Mouse (Mus musculus) left cerebral cortex, postnatal 25 days (tissue): Measurements from ENCODE around the gene Rrbp1. TPM values are rescaled to one million over a fixed set of nuclear protein-coding genes. Genes with fewer than 3 reads are reported as not detected.

Experiments used
- DNase-seq, 2 experiments: peaks; one replicate each; pipeline ENCODE4 v3.0.0; 2022; ENCODE audit warnings: low spot score in 2 of 2, mixed read lengths in 1 of 2
- intact Hi-C: fragments of 180-260 bp; cut with DNase I; formaldehyde crosslinking; loops from one replicate; pipeline ENCODE4 v1.15.1; 2025
- total RNA-seq, 2 experiments: library from RNA; stranded (reverse); gene quantifications; 2 replicates each; pipeline ENCODE4 v1.2.3; 2021

The Rrbp1 gene
- total RNA-seq, result 10 to 100 TPM; 54.3 to 74.0 TPM

GRCm38 (mm10) chr2:144011080-144011551 lies at the start of gene Rrbp1:
Gene Rrbp1, minus strand, starts transcription at chr2:144011263.
- intact Hi-C loops, result loop anchor here (2.0 to 10.0 kb wide), 3 partner anchors 154 to 260 kb away; partner anchors contain the start of genes Mgme1 and Snx5

DNA sequence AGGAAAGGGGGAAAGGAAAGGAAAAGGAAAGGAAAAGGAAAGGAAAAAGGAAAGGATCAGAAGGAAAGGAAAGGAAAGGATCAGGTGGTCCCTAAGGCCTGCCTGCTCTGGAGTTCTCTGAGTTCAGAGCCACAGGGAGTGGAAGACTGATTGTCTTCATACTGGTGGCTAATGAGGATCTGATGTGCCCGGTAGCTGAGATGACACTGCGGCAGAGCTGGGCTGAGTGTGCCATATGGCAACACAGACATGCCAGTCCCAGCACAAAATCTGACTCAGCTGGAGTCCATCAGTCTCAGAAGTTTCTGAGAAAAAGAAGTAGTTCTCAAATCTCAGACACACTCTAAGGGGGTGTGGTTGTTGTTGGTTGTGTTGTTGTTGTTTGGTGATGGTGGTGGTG lies 46.7 kb upstream of the Rrbp1 start:
- intact Hi-C loops, result no loop called here
- no peak for DNase-seq

More at GRCm38 (mm10) chr2:144011080-144011551, at the start of gene Rrbp1:
- DNase-seq, result peak; percentile 98 to 100

DNA sequence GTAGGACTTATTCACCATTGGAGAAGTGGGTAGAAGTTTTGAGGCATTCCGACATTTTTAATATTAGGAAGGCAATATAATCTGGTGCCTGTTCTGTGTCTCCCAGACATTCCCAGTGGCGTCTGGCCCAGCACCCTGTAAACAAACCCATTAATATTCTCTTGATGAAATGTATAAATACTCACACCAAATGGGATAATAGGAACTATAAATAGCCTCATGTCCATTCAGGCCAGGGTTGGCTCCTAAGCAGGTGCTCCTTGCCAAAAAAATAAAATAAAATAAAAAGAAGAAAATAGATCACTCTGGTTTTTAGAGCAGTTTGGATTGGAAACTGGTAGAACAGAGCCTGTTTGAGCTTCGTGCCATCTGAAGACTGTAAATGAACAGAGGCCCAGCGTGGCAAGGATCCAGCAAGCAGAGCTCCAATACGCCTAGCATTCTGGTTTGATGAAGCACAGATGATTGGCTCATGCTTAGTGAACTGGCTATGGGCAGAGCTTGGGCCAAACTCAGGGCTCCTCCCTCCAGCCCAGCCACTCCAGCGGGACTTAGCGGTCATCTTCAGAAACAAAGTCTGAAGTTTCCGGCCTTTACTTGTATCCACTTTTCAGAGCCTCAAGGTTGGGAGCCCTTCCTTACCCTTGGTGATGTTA lies 41.5 kb upstream of the Rrbp1 start:
- intact Hi-C loops, result no loop called here

DNA sequence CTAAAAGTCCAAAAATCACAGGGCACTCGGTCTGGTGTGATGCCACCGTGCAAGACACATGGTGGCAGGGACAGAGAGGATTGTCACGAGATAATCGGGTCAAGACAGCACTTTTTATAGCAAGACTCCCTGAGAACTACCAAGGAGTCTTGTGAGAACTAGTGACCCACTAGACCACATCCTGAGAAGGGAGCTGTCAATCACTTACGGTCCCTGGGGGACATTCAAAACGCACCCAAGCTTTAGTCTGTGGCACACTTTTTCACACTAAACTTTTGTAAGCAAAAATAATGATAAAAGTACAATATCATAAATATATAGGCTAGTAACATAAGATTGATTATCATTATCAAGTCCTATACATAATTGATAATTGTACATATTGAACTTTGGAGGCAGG lies 39.8 kb upstream of the Rrbp1 start:
- intact Hi-C loops, result no loop called here
- no peak for DNase-seq

More for the DNA sequence above, 41.5 kb upstream of the Rrbp1 start:
- peak; percentile 26 to 66 for DNase-seq

GRCm38 (mm10) chr2:144050146-144050680 lies 39.1 kb upstream of the Rrbp1 start:
- intact Hi-C loops, result no loop called here
- DNase-seq, result no peak

- intact Hi-C loops, result loop anchor here (10.0 kb wide), 1 partner anchor 118 kb away; no protein-coding TSS in a partner anchor
- DNase-seq, result no peak
Measured at GRCm38 (mm10) chr2:144046916-144047315, 35.9 kb upstream of the Rrbp1 start.

DNA sequence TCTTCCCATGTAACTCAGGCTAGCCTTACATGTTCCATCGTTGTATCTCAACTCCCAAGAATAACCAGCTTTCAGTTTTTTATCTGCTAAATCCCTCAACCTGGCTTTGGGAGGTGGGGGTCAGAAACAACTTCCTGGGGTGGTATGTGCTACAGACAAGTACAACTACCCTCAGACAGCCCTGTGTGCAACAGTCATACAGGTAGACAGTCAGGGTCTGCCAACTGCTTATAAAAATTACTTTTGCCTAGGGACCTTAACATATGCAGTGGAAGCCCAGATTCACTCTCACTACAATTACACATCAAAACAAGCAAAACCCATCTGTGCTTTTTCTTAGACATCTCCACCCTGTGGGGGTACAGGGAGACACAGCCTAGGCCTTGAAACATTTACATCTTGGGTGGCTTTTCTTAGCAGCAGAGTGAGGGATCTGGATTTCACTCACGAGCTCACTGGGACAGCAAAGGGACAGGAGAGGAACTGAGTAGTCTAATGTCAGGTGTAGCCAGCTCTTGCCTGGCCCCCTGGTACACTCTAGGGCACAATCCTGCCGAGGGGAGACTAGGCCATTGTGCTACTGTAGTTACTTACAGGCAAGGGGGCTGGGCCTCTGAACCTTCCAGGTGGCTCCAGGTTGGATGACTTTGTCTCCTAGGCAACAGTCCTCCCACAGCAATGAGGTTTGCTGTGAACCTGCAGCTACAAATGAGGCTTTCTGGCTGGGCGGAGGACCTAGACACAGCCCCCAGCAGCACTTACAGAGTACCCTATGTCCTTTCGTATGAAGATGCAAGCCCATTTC lies 34.9 kb upstream of the Rrbp1 start:
- peak; percentile 42 to 69 for DNase-seq
- intact Hi-C loops, result loop anchor here (10.0 kb wide), 1 partner anchor 119 kb away; no protein-coding TSS in a partner anchor

GRCm38 (mm10) chr2:144044726-144045125 lies 33.7 kb upstream of the Rrbp1 start:
- intact Hi-C loops, result loop anchor here (10.0 kb wide), 1 partner anchor 120 kb away; no protein-coding TSS in a partner anchor
- peak; percentile 75 to 96 for DNase-seq

DNA sequence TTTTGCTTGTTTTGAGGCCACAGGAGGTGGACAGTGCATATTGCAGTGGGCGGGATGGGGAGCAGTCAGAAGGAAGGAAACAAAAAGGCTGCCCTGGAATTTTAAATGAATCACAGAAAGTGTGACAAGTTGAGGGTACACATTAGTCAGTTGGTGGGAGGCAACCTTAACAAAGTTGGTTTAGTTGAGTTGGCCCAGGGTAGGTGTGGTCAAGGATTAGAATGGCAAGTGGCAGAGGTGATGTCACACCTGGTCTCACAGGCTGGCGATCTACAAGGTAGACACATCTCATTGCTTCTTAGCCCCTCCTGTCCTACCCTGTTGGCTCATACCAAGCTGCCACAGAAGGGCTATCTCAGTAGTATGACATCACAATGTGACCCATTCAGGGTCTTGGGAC lies 21.6 kb upstream of the Rrbp1 start, which contains the start of gene Banf2:
Gene Banf2, plus strand, starts transcription at position 396 of the 400 bp plus-strand sequence.
- intact Hi-C loops, result no loop called here
- DNase-seq, result no peak

DNA sequence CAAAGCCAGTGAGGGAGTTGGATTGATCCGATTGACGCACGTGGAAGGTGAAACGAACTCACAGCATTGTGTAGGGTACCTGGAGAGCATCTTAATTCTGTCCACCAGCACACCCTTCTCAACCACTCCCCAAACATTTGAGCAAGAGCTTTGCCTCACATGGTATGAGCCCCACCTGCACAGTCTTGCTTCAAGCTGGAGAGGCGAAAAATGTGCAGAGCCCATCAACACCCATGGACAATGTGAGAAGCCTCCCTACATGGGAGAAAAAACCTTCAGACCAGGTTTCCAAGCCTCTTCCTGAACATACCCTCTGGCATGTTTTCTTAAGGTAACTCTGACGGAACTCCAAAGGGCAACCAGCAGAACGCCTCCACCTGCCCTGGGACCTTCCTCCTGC lies 19.7 kb upstream of the Rrbp1 start:
- intact Hi-C loops, result no loop called here
- no peak for DNase-seq

- intact Hi-C loops, result no loop called here
- no peak for DNase-seq
Measured at GRCm38 (mm10) chr2:144026456-144026855, 15.4 kb upstream of the Rrbp1 start.

- intact Hi-C loops, result no loop called here
- no peak for DNase-seq
Measured at GRCm38 (mm10) chr2:144025361-144025760, 14.3 kb upstream of the Rrbp1 start.

DNA sequence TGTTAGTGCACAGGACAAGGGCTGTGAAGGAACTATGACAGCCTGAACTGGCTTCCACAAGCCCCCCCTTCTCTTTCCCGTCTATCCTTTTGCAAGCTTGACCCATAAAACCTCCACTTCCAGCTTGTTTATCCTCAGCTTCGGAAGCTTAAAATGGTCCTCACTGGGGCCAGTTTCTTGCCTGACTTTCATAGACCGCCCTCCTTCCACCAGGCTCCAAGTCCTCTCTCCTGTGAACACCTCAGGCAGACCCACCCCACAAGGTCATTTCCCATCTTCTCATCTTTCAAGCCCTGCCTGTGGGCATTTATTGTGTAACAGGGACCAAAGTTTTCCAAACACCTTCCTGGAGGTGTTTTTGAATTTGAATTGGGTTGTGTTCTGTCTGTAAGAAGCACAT lies 11.4 kb upstream of the Rrbp1 start:
- intact Hi-C loops, result no loop called here
- DNase-seq, result no peak

DNA sequence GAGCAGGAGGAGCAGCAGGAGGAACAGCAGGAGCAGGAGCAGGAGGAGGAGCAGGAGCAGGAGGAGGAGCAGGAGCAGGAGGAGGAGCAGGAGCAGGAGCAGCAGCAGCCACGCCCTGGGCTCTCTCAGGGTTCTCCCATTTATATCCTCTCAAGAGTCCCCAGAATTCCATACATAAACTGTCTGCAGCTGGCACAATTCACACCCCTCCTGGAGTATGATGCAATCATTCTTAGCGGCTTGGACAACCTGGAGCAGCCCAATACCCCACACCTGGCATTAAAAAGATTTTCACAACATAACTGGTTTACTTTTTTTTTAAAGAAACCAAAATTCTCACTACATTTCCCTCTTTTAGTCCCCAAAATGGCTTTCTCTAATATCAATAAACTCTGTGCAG lies 8.9 kb upstream of the Rrbp1 start:
- no peak for DNase-seq
- intact Hi-C loops, result loop anchor here (10.0 kb wide), 1 partner anchor 145 kb away; no protein-coding TSS in a partner anchor

DNA sequence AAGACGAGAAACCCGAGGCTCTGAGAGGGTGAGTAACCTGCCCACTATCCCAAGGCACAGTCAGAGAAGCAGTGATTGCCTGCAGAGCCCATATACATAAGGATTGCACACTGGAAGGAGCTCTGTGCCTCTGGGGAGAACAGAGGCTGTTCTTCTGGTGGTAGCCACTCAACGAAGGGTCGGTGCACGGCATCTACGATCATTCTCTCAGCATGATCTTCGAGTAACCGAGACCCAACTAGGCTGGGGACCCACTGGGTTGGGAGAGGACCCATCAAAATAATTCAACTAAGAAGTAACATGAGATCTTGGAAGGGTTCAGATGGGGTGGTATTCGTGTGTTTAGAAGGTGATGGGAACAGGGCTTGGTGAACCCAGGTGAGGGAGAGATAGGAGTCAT lies 4.8 kb upstream of the Rrbp1 start:
- DNase-seq, result no peak
- intact Hi-C loops, result loop anchor here (10.0 kb wide), 1 partner anchor 149 kb away; no protein-coding TSS in a partner anchor

DNA sequence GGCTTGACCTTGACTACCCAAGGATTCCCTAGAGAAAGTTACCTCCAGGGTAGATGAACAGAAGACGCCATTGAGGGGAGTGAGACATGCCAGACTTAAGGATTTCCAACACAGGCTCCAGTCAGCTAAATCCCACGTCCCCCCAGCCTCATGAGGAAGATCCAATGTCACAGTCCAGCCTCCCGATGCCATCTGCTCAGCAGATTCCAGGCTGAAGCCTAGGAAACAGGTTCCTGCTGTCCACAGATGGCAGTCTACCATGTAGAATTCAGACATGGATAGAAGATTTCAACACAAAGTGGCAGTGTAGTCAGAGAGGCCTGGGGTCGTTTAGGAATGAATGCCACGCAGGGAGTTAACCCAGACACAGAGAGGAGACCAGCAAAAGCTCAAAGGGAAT lies 3.4 kb upstream of the Rrbp1 start:
- intact Hi-C loops, result loop anchor here (5.0 to 10.0 kb wide), 2 partner anchors 150 to 203 kb away; no protein-coding TSS in a partner anchor

DNA sequence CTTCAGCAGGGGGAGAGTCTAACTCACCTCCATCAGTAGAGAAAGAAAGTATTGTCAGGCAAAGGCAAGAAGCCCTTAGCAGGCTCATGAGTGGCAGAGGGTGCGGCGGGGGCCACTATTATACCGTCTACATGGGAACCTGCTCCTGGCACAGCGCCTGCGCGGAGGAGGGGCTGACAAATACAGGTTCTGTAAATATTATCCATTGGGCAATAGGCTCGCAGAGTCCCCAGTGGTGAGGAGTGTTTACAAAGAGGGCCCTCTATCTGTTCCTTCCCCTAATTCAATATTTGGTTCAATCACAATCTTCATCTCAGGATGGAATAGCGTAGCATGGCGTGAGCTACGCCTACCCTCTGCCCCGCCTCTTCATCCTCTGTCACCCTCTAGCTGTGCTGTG lies 3.0 kb upstream of the Rrbp1 start:
- intact Hi-C loops, result loop anchor here (5.0 to 10.0 kb wide), 2 partner anchors 151 to 203 kb away; no protein-coding TSS in a partner anchor
- DNase-seq, result no peak

More for the DNA sequence above, 3.4 kb upstream of the Rrbp1 start:
- DNase-seq, result no peak

DNA sequence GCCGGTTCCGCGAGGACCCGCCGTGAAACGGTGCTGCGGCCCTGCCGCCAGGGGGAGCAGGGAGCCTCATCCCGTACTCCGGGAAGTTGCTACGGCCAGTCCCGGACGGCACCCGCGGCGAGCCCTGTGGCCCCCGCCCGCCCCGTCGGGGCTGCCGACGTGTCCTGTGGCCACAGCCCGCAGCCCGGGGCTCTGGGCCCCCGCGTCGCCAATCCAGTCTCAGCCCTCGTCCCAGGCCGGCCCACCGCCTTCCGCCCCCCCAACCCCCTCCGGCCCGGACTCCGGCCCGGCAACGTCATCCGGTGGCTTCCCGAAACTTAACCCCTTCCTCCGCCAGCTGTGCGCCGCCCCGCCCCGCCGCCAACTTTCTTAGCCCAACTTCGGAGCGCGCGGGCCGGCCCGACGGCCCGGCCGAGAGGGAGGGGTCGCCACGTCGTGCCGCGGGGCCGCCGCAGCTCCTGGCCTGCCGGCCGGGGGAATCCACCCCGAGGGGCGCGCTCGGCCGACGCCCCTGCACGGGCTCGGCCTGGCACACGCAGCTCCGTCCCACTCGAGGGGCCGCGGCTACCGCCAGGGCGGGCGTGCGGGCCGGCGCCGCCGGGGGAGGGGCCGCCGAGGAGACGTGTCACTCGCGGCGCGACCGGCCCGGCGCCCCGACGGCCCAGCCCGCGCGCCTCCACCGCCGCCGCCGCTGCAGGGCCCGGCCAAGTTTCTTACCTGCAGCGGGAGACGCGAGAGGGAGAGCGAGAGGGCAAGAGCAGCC lies 600 bp downstream of the Rrbp1 start:
- intact Hi-C loops, result loop anchor here (2.0 to 10.0 kb wide), 3 partner anchors 154 to 260 kb away; partner anchors contain the start of genes Mgme1 and Snx5
- DNase-seq, result peak in 1 of 2 experiments; percentile 42
